Mouse (Mus musculus) hindbrain, embryonic 10.5 days (tissue): ENCODE data around the gene Tagln2. TPM values are rescaled to one million over a fixed set of nuclear protein-coding genes. Genes with fewer than 3 reads are reported as not detected.

Experiments
- DNase-seq: peaks from one replicate; pipeline ENCODE4 v3.0.0-alpha.2; 2017; ENCODE audit warnings: low spot score
- H3K27ac ChIP-seq: fragments of 300-500 bp; sonication (generic); 2 replicates; pipeline ENCODE4 v1.5.1; 2016; ENCODE audit warnings: mild to moderate bottlenecking, moderate library complexity
- H3K27me3 ChIP-seq: fragments of 300-500 bp; sonication (generic); 2 replicates; pipeline ENCODE4 v1.6.1; 2016; ENCODE audit warnings: mild to moderate bottlenecking; ENCODE audit not compliant: poor library complexity, insufficient read depth, severe bottlenecking
- H3K36me3 ChIP-seq: fragments of 300-500 bp; sonication (generic); 2 replicates; pipeline ENCODE4 v1.6.1; 2016; ENCODE audit warnings: mild to moderate bottlenecking, moderate library complexity
- H3K4me1 ChIP-seq: fragments of 300-500 bp; sonication (generic); replicated peaks from 2 replicates; pipeline ENCODE4 v1.6.1; 2016; ENCODE audit warnings: mild to moderate bottlenecking
- H3K4me3 ChIP-seq: fragments of 300-500 bp; sonication (generic); 2 replicates; pipeline ENCODE4 v1.5.1; 2016; ENCODE audit warnings: mild to moderate bottlenecking, moderate library complexity
- H3K9me3 ChIP-seq: fragments of 300-500 bp; sonication (generic); 2 replicates; pipeline ENCODE4 v1.6.1; 2016; ENCODE audit warnings: mild to moderate bottlenecking, moderate library complexity
- WGBS: fragments of 180-500 bp; shearing (Covaris S2); methylation state at CpG from one replicate; pipeline ENCODE4 v1.1.7; 2016; 5-methylcytosine and 5-hydroxymethylcytosine counted together
- polyA plus RNA-seq: library from polyadenylated mRNA; unstranded; fragments of >200 nt; fragmentation: Nextera tagmentation; extraction: Ambion mirVana; gene quantifications from 2 replicates; pipeline ENCODE4 v1.2.1, GENCODE M21; 2016

The Tagln2 gene
- polyA plus RNA-seq, 1 experiment from 2014 or later, result 73.3 TPM

GRCm38 (mm10) chr1:172525027-172525764 is 25.3 kb downstream of the Tagln2 start:
- DNase-seq, result peak; percentile 41
- peaks cover 30% of the 10 kb centered on the region for H3K4me1 ChIP-seq
- H3K27ac ChIP-seq, result peak overlapping the region; percentile 56; the same call in 1 of the 2 replicates
- peaks cover 24% of the 10 kb centered on the region for H3K27me3 ChIP-seq
- no peaks in the 10 kb centered on the region for H3K36me3 ChIP-seq
- H3K4me3 ChIP-seq, result no peak overlapping the region
- 52% methylated on average over 15 of the region's 15 CpGs for WGBS
- H3K9me3 ChIP-seq, result no peaks in the 10 kb centered on the region

DNA sequence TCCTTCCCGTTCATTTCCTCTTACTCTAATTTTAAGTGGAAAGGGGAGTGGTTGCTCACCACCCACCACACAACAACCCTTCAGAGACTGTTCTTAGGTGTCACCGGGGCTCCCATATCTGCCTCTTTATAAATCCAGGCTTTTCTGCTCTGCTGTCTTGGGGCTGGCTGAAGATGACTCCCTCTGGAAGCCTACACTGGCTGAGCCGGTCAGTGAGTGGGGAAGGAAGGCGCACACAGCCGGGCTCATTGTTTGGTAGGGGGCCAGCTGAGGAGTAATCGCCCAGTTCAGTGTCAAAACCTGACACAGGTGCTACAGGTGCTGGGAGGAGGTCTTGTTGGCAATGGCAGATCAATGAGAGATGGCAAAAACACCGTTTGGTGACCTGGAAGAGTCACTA is 26.1 kb downstream of the Tagln2 start:
- peaks cover 32% of the 10 kb centered on the region for H3K27me3 ChIP-seq
- no peak overlapping the region for H3K4me3 ChIP-seq
- peaks cover 30% of the 10 kb centered on the region for H3K4me1 ChIP-seq
- no peaks in the 10 kb centered on the region for H3K36me3 ChIP-seq
- WGBS, result 70% methylated on average over 7 of the region's 7 CpGs
- no peaks in the 10 kb centered on the region for H3K9me3 ChIP-seq
- H3K27ac ChIP-seq, result no peak overlapping the region
- no peak for DNase-seq

DNA sequence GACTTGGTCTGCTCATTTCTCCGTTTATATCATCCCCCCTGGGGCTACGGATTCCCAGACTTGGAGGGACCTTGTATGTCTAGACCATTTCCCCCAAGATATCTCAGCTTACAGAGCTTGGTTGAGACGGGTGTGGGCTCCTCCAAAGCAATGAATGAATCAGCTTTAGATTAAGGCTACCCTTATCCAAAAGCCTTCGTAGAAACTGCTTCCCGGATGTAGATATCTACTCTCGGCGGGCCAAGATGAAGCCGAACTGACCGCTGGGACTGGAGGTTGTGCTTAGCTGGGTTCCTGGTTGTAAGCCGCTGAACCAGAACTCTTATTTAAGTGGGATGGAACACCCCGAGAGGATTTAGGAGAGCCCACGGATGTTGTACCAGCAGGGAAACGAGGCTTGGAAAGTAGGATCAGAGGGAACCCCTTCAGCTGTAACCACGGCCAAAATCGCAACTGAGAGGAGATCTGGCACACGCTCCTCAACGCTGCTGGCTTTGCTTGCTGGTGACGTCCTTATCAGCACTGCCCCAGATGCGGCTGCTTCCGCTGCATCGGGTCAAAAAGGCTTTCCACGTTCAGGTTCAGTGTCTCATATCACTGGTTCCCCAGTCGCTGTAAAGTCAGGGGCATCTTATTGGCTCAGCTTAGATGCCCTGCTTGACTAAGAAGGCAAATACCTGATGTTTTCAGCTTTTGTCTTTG is 26.7 kb downstream of the Tagln2 start:
- H3K9me3 ChIP-seq, result no peaks in the 10 kb centered on the region
- H3K27me3 ChIP-seq, result peaks cover 33% of the 10 kb centered on the region
- WGBS, result 77% methylated on average over 23 of the region's 23 CpGs
- H3K4me3 ChIP-seq, result no peak overlapping the region
- no peak overlapping the region for H3K27ac ChIP-seq
- H3K36me3 ChIP-seq, result no peaks in the 10 kb centered on the region
- peaks cover 25% of the 10 kb centered on the region for H3K4me1 ChIP-seq
- no peak for DNase-seq

- WGBS, result 91% methylated on average over 10 of the region's 10 CpGs
- no peak overlapping the region for H3K4me3 ChIP-seq
- no peak overlapping the region for H3K27ac ChIP-seq
- peaks cover 31% of the 10 kb centered on the region for H3K4me1 ChIP-seq
- no peaks in the 10 kb centered on the region for H3K36me3 ChIP-seq
- no peaks in the 10 kb centered on the region for H3K9me3 ChIP-seq
- H3K27me3 ChIP-seq, result peaks cover 41% of the 10 kb centered on the region
- DNase-seq, result no peak
Observed at GRCm38 (mm10) chr1:172527431-172527830, 27.6 kb downstream of the Tagln2 start.

DNA sequence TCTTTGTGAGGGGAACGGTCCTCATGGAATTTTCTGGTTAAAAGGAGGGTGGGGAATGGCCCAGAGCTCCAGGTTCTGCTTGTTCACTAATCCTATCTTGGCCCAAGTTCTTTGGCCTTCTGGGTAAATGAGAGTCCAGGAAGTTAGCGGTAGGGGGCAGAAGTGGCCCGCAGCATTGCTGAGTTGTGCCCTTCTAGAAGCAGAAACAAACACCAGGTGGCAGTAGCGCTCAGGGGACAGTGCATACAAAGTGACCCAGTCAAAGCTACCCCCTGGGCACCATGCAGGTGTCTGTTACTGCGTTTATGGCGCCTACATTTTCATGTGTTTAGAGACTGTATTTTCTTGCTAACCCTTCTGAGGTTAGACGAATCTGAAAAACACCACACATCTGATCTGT is 28.9 kb downstream of the Tagln2 start:
- no peaks in the 10 kb centered on the region for H3K9me3 ChIP-seq
- H3K36me3 ChIP-seq, result no peaks in the 10 kb centered on the region
- no peak overlapping the region for H3K4me3 ChIP-seq
- H3K27ac ChIP-seq, result no peak overlapping the region
- peaks cover 49% of the 10 kb centered on the region for H3K27me3 ChIP-seq
- DNase-seq, result peak; percentile 85
- peaks cover 38% of the 10 kb centered on the region for H3K4me1 ChIP-seq
- WGBS, result 6% methylated on average over 7 of the region's 7 CpGs

- H3K4me1 ChIP-seq, result peaks cover 29% of the 10 kb centered on the region
- DNase-seq, result peak; percentile 50
- no peaks in the 10 kb centered on the region for H3K9me3 ChIP-seq
- H3K27ac ChIP-seq, result no peak overlapping the region
- 36% methylated on average over 8 of the region's 8 CpGs for WGBS
- no peaks in the 10 kb centered on the region for H3K36me3 ChIP-seq
- H3K4me3 ChIP-seq, result no peak overlapping the region
- peaks cover 54% of the 10 kb centered on the region for H3K27me3 ChIP-seq
Observed at GRCm38 (mm10) chr1:172530544-172531220, 30.8 kb downstream of the Tagln2 start.

GRCm38 (mm10) chr1:172532551-172532950 is 32.7 kb downstream of the Tagln2 start:
- WGBS, result 3% methylated on average over 13 of the region's 13 CpGs
- Histone ChIP-seq H3K27ac (peak overlapping the region; percentile 77), H3K27me3 (peaks cover 46% of the 10 kb centered on the region), H3K9me3 (no peaks in the 10 kb centered on the region), H3K4me3 (peak overlapping the region; percentile 45), H3K4me1 (peaks cover 25% of the 10 kb centered on the region), H3K36me3 (no peaks in the 10 kb centered on the region)
- peak; percentile 66 for DNase-seq

- Histone ChIP-seq H3K36me3 (no peaks in the 10 kb centered on the region), H3K4me1 (peaks cover 28% of the 10 kb centered on the region), H3K4me3 (no peak overlapping the region), H3K27ac (no peak overlapping the region), H3K9me3 (no peaks in the 10 kb centered on the region), H3K27me3 (peaks cover 43% of the 10 kb centered on the region)
- DNase-seq, result no peak
- 82% methylated on average over 16 of the region's 16 CpGs for WGBS
Observed at GRCm38 (mm10) chr1:172535116-172535515, 35.3 kb downstream of the Tagln2 start.

DNA sequence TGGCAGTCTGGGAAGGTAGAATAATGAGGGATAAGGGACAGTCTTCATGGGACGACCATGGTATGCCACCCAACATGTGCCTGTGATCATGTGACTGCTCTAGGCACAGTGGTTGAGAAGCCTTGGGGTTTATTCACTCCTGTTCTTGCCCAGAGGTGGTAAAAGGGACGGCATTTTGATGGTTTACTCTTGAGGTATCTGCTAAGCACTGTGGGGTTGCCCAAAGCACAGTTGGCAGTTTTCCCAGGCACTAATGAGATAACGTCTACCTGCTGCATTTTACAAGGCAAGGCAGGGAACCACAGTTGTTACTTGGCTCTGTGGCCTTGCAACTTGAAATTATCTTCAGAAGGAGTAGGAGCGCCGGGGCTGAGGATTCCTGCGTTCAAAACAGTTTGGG is 40.0 kb downstream of the Tagln2 start:
- 74% methylated on average over 6 of the region's 6 CpGs for WGBS
- Histone ChIP-seq H3K27ac (no peak overlapping the region), H3K4me1 (peaks cover 8% of the 10 kb centered on the region), H3K36me3 (no peaks in the 10 kb centered on the region), H3K27me3 (peaks cover 25% of the 10 kb centered on the region), H3K4me3 (no peak overlapping the region), H3K9me3 (no peaks in the 10 kb centered on the region)
- DNase-seq, result no peak

GRCm38 (mm10) chr1:172540283-172540820 is 40.5 kb downstream of the Tagln2 start:
- Histone ChIP-seq H3K36me3 (no peaks in the 10 kb centered on the region), H3K4me3 (no peak overlapping the region), H3K27me3 (peaks cover 25% of the 10 kb centered on the region), H3K27ac (peak overlapping the region; percentile 35; the same call in 1 of the 2 replicates), H3K4me1 (peaks cover 8% of the 10 kb centered on the region; the same call in 1 of the 2 replicates), H3K9me3 (no peaks in the 10 kb centered on the region)
- DNase-seq, result no peak
- 50% methylated on average over 11 of the region's 11 CpGs for WGBS

- no peak overlapping the region for H3K4me3 ChIP-seq
- DNase-seq, result no peak
- H3K36me3 ChIP-seq, result no peaks in the 10 kb centered on the region
- peaks cover 27% of the 10 kb centered on the region for H3K27me3 ChIP-seq
- H3K27ac ChIP-seq, result no peak overlapping the region
- 90% methylated on average over 4 of the region's 4 CpGs for WGBS
- H3K4me1 ChIP-seq, result peaks cover 30% of the 10 kb centered on the region
- H3K9me3 ChIP-seq, result no peaks in the 10 kb centered on the region
Observed at GRCm38 (mm10) chr1:172546062-172546461, 46.2 kb downstream of the Tagln2 start.

GRCm38 (mm10) chr1:172548501-172548900 is 48.7 kb downstream of the Tagln2 start:
- Histone ChIP-seq H3K27ac (no peak overlapping the region), H3K27me3 (peaks cover 36% of the 10 kb centered on the region), H3K4me1 (peaks cover 46% of the 10 kb centered on the region), H3K4me3 (no peak overlapping the region), H3K36me3 (no peaks in the 10 kb centered on the region), H3K9me3 (no peaks in the 10 kb centered on the region)
- no peak for DNase-seq
- WGBS, result 34% methylated on average over 7 of the region's 7 CpGs
